Mouse (Mus musculus): ENCODE measurements around the gene Palm3. TPM values are rescaled to one million over a fixed set of nuclear protein-coding genes. Genes with fewer than 3 reads are reported as not detected.

Palm3 gene
- polyA plus RNA-seq, 1 experiment from 2014 or later, result 2.1 TPM

- Histone ChIP-seq H3K4me3 (ENCODE audit: low read depth, low read length) (peak overlapping the region; percentile 79; the same call in 1 of the 2 replicates), H3K9me3 (ENCODE audit: control insufficient read depth, low read length) (no peaks in the 10 kb centered on the region), H3K27me3 (ENCODE audit: control insufficient read depth, insufficient read depth, low read length) (no peaks in the 10 kb centered on the region), H3K4me1 (ENCODE audit: control insufficient read depth, insufficient read depth, low read length) (peaks cover 6% of the 10 kb centered on the region), H3K9ac (ENCODE audit: low read length) (no peak overlapping the region), H3K36me3 (ENCODE audit: control insufficient read depth, insufficient read depth, low read length) (no peaks in the 10 kb centered on the region), H3K27ac (replicated peaks; ENCODE audit: low read depth, low read length) (no peak overlapping the region), H3K4me2 (ENCODE audit: low read depth, severe bottlenecking) (peak overlapping the region; percentile 37)
- no peak for ATAC-seq (ENCODE audit: insufficient number of reproducible peaks, low FRiP score, low TSS enrichment, low read depth)
- DNase-seq (ENCODE audit: low spot score), result no peak
- WGBS, result 89% methylated on average over 7 of the region's 7 CpGs
These were observed 46.6 kb downstream of the Palm3 start for GRCm38 (mm10) chr8:84067911-84068310.

GRCm38 (mm10) chr8:84068316-84069035, 47.2 kb downstream of the Palm3 start:
- Histone ChIP-seq H3K9me3 (ENCODE audit: control insufficient read depth, low read length) (no peaks in the 10 kb centered on the region), H3K4me2 (ENCODE audit: low read depth, severe bottlenecking) (no peak overlapping the region), H3K4me3 (ENCODE audit: low read depth, low read length) (no peak overlapping the region), H3K27me3 (ENCODE audit: control insufficient read depth, insufficient read depth, low read length) (no peaks in the 10 kb centered on the region), H3K9ac (ENCODE audit: low read length) (no peak overlapping the region), H3K4me1 (ENCODE audit: control insufficient read depth, insufficient read depth, low read length) (peaks cover 6% of the 10 kb centered on the region), H3K27ac (replicated peaks; ENCODE audit: low read depth, low read length) (no peak overlapping the region), H3K36me3 (ENCODE audit: control insufficient read depth, insufficient read depth, low read length) (no peaks in the 10 kb centered on the region)
- WGBS, result 58% methylated on average over 12 of the region's 12 CpGs
- ATAC-seq (ENCODE audit: insufficient number of reproducible peaks, low FRiP score, low TSS enrichment, low read depth) (no peak), DNase-seq (ENCODE audit: low spot score) (no peak)

DNA sequence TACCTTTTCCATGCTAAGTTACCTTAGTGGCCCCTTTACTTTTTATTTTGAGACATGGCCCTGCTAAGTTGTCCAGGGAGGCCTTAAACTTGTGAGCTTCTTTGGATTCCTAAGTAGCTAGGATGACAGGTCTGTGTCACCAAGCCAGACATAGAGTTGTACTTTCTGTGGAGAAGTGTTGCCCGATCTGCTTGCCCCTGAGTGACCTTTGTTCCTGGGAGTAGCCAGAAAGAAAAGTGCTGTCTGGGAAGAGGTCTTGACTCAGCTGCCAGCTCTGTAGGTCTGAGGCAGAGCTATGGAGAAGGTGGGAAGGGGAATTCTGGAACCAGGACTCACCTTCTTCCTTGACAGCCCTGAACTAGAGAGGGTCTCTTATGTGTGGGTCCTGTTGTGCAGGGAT, 47.9 kb downstream of the Palm3 start:
- DNase-seq (ENCODE audit: low spot score) (no peak), ATAC-seq (ENCODE audit: insufficient number of reproducible peaks, low FRiP score, low TSS enrichment, low read depth) (no peak)
- no peaks in the 10 kb centered on the region for H3K9me3 ChIP-seq (ENCODE audit: control insufficient read depth, low read length)
- peaks cover under 1% of the 10 kb centered on the region; the same call in 1 of the 2 replicates for H3K36me3 ChIP-seq (ENCODE audit: control insufficient read depth, insufficient read depth, low read length)
- WGBS, result 52% methylated on average over 1 of the region's 1 CpGs
- H3K27ac ChIP-seq (replicated peaks; ENCODE audit: low read depth, low read length), result no peak overlapping the region
- no peak overlapping the region for H3K4me3 ChIP-seq (ENCODE audit: low read depth, low read length)
- H3K4me2 ChIP-seq (ENCODE audit: low read depth, severe bottlenecking), result no peak overlapping the region
- H3K27me3 ChIP-seq (ENCODE audit: control insufficient read depth, insufficient read depth, low read length), result no peaks in the 10 kb centered on the region
- no peak overlapping the region for H3K9ac ChIP-seq (ENCODE audit: low read length)
- H3K4me1 ChIP-seq (ENCODE audit: control insufficient read depth, insufficient read depth, low read length), result peaks cover 6% of the 10 kb centered on the region

DNA sequence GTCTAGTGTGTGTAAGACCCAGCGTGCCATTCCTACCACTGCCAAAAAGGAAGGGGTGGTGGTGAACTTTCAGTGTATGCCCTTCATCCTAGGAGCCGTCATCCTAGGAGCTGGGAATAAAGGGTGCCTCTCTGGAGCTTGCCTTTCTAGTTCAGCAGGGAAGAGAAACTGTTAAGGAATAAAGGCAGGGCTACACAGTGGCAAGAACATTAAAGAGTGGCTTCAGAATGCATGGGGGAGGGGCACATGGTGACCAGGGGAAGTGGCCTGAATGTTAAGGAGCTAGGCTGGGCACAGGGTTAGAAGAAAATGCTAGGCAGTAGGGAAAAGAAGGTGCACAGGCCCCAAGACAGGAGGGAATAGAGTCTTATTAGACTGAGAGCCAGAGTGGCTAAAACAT, 48.5 kb downstream of the Palm3 start:
- no peak overlapping the region for H3K27ac ChIP-seq (replicated peaks; ENCODE audit: low read depth, low read length)
- H3K4me2 ChIP-seq (ENCODE audit: low read depth, severe bottlenecking), result 0 out of 2 replicates have a peak overlapping the region, but pooled peaks have one; percentile 10
- no peaks in the 10 kb centered on the region for H3K9me3 ChIP-seq (ENCODE audit: control insufficient read depth, low read length)
- 89% methylated on average over 2 of the region's 2 CpGs for WGBS
- no peak for DNase-seq (ENCODE audit: low spot score)
- H3K27me3 ChIP-seq (ENCODE audit: control insufficient read depth, insufficient read depth, low read length), result no peaks in the 10 kb centered on the region
- no peak overlapping the region for H3K9ac ChIP-seq (ENCODE audit: low read length)
- H3K4me3 ChIP-seq (ENCODE audit: low read depth, low read length), result no peak overlapping the region
- peaks cover 6% of the 10 kb centered on the region for H3K4me1 ChIP-seq (ENCODE audit: control insufficient read depth, insufficient read depth, low read length)
- H3K36me3 ChIP-seq (ENCODE audit: control insufficient read depth, insufficient read depth, low read length), result peaks cover 3% of the 10 kb centered on the region; the same call in 1 of the 2 replicates
- no peak for ATAC-seq (ENCODE audit: insufficient number of reproducible peaks, low FRiP score, low TSS enrichment, low read depth)

GRCm38 (mm10) chr8:84070241-84070640, 49.0 kb downstream of the Palm3 start:
- no peaks in the 10 kb centered on the region for H3K9me3 ChIP-seq (ENCODE audit: control insufficient read depth, low read length)
- H3K9ac ChIP-seq (ENCODE audit: low read length), result no peak overlapping the region
- no peak for DNase-seq (ENCODE audit: low spot score)
- no peak for ATAC-seq (ENCODE audit: insufficient number of reproducible peaks, low FRiP score, low TSS enrichment, low read depth)
- H3K4me3 ChIP-seq (ENCODE audit: low read depth, low read length), result no peak overlapping the region
- WGBS, result 82% methylated on average over 5 of the region's 5 CpGs
- H3K4me1 ChIP-seq (ENCODE audit: control insufficient read depth, insufficient read depth, low read length), result peaks cover 6% of the 10 kb centered on the region
- H3K36me3 ChIP-seq (ENCODE audit: control insufficient read depth, insufficient read depth, low read length), result peaks cover 3% of the 10 kb centered on the region; the same call in 1 of the 2 replicates
- H3K27ac ChIP-seq (replicated peaks; ENCODE audit: low read depth, low read length), result no peak overlapping the region
- H3K4me2 ChIP-seq (ENCODE audit: low read depth, severe bottlenecking), result 0 out of 2 replicates have a peak overlapping the region, but pooled peaks have one; percentile 10
- no peaks in the 10 kb centered on the region for H3K27me3 ChIP-seq (ENCODE audit: control insufficient read depth, insufficient read depth, low read length)

- Histone ChIP-seq H3K36me3 (ENCODE audit: control insufficient read depth, insufficient read depth, low read length) (peaks cover 3% of the 10 kb centered on the region; the same call in 1 of the 2 replicates), H3K4me2 (ENCODE audit: low read depth, severe bottlenecking) (no peak overlapping the region), H3K27me3 (ENCODE audit: control insufficient read depth, insufficient read depth, low read length) (no peaks in the 10 kb centered on the region), H3K27ac (replicated peaks; ENCODE audit: low read depth, low read length) (no peak overlapping the region), H3K4me1 (ENCODE audit: control insufficient read depth, insufficient read depth, low read length) (peaks cover 6% of the 10 kb centered on the region), H3K4me3 (ENCODE audit: low read depth, low read length) (no peak overlapping the region), H3K9me3 (ENCODE audit: control insufficient read depth, low read length) (no peaks in the 10 kb centered on the region), H3K9ac (ENCODE audit: low read length) (no peak overlapping the region)
- WGBS, result 92% methylated on average over 2 of the region's 2 CpGs
- ATAC-seq (ENCODE audit: insufficient number of reproducible peaks, low FRiP score, low TSS enrichment, low read depth), result no peak
- DNase-seq (ENCODE audit: low spot score), result no peak
These were observed 49.4 kb downstream of the Palm3 start for GRCm38 (mm10) chr8:84070667-84071066.

- WGBS, result 75% methylated on average over 3 of the region's 3 CpGs
These were observed 50.6 kb downstream of the Palm3 start for GRCm38 (mm10) chr8:84071921-84072320.

GRCm38 (mm10) chr8:84072321-84072720, 51.0 kb downstream of the Palm3 start:
- Histone ChIP-seq H3K4me2 (ENCODE audit: low read depth, severe bottlenecking) (no peak overlapping the region), H3K4me3 (ENCODE audit: low read depth, low read length) (no peak overlapping the region), H3K9ac (ENCODE audit: low read length) (no peak overlapping the region), H3K36me3 (ENCODE audit: control insufficient read depth, insufficient read depth, low read length) (peaks cover 3% of the 10 kb centered on the region; the same call in 1 of the 2 replicates), H3K4me1 (ENCODE audit: control insufficient read depth, insufficient read depth, low read length) (peaks cover 6% of the 10 kb centered on the region), H3K27me3 (ENCODE audit: control insufficient read depth, insufficient read depth, low read length) (no peaks in the 10 kb centered on the region), H3K9me3 (ENCODE audit: control insufficient read depth, low read length) (no peaks in the 10 kb centered on the region), H3K27ac (replicated peaks; ENCODE audit: low read depth, low read length) (no peak overlapping the region)
- no peak for DNase-seq (ENCODE audit: low spot score)
- no peak for ATAC-seq (ENCODE audit: insufficient number of reproducible peaks, low FRiP score, low TSS enrichment, low read depth)
- WGBS, result 87% methylated on average over 10 of the region's 10 CpGs

More at GRCm38 (mm10) chr8:84071921-84072320, 50.6 kb downstream of the Palm3 start:
- Histone ChIP-seq H3K4me1 (ENCODE audit: control insufficient read depth, insufficient read depth, low read length) (peaks cover 6% of the 10 kb centered on the region), H3K36me3 (ENCODE audit: control insufficient read depth, insufficient read depth, low read length) (peaks cover 3% of the 10 kb centered on the region; the same call in 1 of the 2 replicates), H3K9ac (ENCODE audit: low read length) (no peak overlapping the region), H3K4me2 (ENCODE audit: low read depth, severe bottlenecking) (no peak overlapping the region), H3K9me3 (ENCODE audit: control insufficient read depth, low read length) (no peaks in the 10 kb centered on the region), H3K27ac (replicated peaks; ENCODE audit: low read depth, low read length) (no peak overlapping the region), H3K27me3 (ENCODE audit: control insufficient read depth, insufficient read depth, low read length) (no peaks in the 10 kb centered on the region), H3K4me3 (ENCODE audit: low read depth, low read length) (no peak overlapping the region)
- DNase-seq (ENCODE audit: low spot score), result no peak
- no peak for ATAC-seq (ENCODE audit: insufficient number of reproducible peaks, low FRiP score, low TSS enrichment, low read depth)

Measured in limb, embryonic 11.5 days (tissue).